Comparison of ENCODE assay signal across 8 mouse cellular contexts in the genomic region with DNA sequence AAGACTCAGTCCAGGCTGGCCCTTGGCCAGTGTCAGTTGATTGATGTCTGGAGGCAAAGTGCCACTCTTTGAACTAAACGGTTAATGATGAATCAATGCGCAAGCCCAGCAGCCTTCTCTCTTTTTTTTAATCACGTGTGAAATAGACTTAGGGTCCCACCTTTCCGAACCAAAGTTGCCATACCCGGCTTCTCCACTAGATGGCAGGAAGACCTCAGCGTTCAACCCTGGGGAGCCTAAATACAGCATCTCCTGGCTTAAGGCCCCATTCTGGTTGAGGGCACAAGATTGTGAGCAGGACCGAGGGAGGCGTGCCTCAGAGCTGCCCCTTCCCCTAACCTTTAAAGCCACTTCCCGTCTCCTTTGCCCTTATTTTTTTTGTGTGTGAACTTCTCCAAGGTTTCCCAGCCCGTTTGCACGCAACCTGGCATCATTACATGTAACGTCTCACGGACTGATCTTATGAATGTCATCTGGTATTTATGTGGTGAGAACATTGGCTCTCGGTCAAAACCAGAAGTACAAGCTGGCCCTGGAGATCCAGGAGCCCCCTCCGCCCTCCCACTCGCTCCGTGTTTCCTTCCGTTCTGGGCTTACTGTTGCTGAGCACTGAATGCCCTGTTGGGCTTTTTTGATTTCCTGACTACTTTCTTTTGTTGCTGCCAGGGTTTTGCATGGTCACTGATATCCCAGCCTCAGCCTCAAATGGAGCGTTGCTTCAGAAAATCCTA. TPM values are rescaled to one million over a fixed set of nuclear protein-coding genes. Genes with fewer than 3 reads are reported as not detected.
DNase-seq lines count a peak whose midpoint lies in the region; ATAC-seq lines count a peak whose summit lies in the region.

No protein-coding gene starts in this region.

- H3K9me3 ChIP-seq in embryonic facial prominence, embryonic 14.5 days (ENCODE audit: control insufficient read depth, low read length): no peaks in the 10 kb centered on the region
- H3K9me3 ChIP-seq in limb, embryonic 15.5 days: no peaks in the 10 kb centered on the region

- no peaks in the 10 kb centered on the region for H3K36me3 ChIP-seq in embryonic facial prominence, embryonic 14.5 days (ENCODE audit: control insufficient read depth, insufficient read depth, low read length)
- H3K36me3 ChIP-seq in limb, embryonic 15.5 days: no peaks in the 10 kb centered on the region

- H3K27ac ChIP-seq in embryonic facial prominence, embryonic 14.5 days (replicated peaks; ENCODE audit: low read depth, low read length): peak overlapping the region; percentile 59; the same call in 1 of the 2 replicates
- H3K27ac ChIP-seq in limb, embryonic 15.5 days: peak overlapping the region; percentile 65

- peak overlapping the region; percentile 20; the same call in 1 of the 2 replicates for H3K9ac ChIP-seq in embryonic facial prominence, embryonic 14.5 days (ENCODE audit: low read depth, low read length)
- 0 out of 2 replicates have a peak overlapping the region, but pooled peaks have one; percentile 7 for H3K9ac ChIP-seq in limb, embryonic 15.5 days

- ATAC-seq in embryonic facial prominence, embryonic 14.5 days (ENCODE audit: low read depth): peak; percentile 91
- ATAC-seq in limb, embryonic 15.5 days (ENCODE audit: insufficient number of reproducible peaks, low FRiP score, low TSS enrichment, low read depth): peak; percentile 59
- peak; percentile 64 for ATAC-seq in monocyte, adult 5-6 weeks (replicated peaks; ENCODE audit: insufficient number of reproducible peaks, low FRiP score, low TSS enrichment, poor library complexity, severe bottlenecking)

- no peaks in the 10 kb centered on the region; the same call in 1 of the 2 replicates for H3K4me1 ChIP-seq in embryonic facial prominence, embryonic 14.5 days (ENCODE audit: control insufficient read depth, insufficient read depth, low read length)
- peaks cover 16% of the 10 kb centered on the region for H3K4me1 ChIP-seq in limb, embryonic 15.5 days

- H3K4me3 ChIP-seq in embryonic facial prominence, embryonic 14.5 days (ENCODE audit: low read depth, low read length): peak overlapping the region; percentile 17
- peak overlapping the region; percentile 30 for H3K4me3 ChIP-seq in limb, embryonic 15.5 days

- 12% methylated on average over 19 of the region's 19 CpGs for WGBS in embryonic facial prominence, embryonic 14.5 days
- WGBS in limb, embryonic 15.5 days: 7% methylated on average over 19 of the region's 19 CpGs

- no peaks in the 10 kb centered on the region for H3K27me3 ChIP-seq in embryonic facial prominence, embryonic 14.5 days (replicated peaks; ENCODE audit: control insufficient read depth, insufficient read depth, low read length)
- no peaks in the 10 kb centered on the region for H3K27me3 ChIP-seq in limb, embryonic 15.5 days

- peak; percentile 92 for DNase-seq in 416B (ENCODE audit: low read depth)
- peak; percentile 33 to 54 for DNase-seq in adrenal gland, postnatal 4 days (ENCODE audit: low spot score in 2 of 2)
- DNase-seq in embryonic facial prominence, embryonic 14.5 days (ENCODE audit: low spot score): peak; percentile 91
- peak; percentile 35 to 69 for DNase-seq in heart, adult 9 months (ENCODE audit: low spot score in 2 of 2)
- DNase-seq in kidney, adult 9 months: peak; percentile 82
- peak; percentile 28 to 40 for DNase-seq in spleen, postnatal 36 days (ENCODE audit: low spot score in 2 of 2)

- peak overlapping the region; percentile 52 for H3K4me2 ChIP-seq in embryonic facial prominence, embryonic 14.5 days (ENCODE audit: low read depth, low read length)
- peak overlapping the region; percentile 63 for H3K4me2 ChIP-seq in limb, embryonic 15.5 days

RNA-seq across cellular contexts. Expression of a gene that starts 22.4 kb away (rescaled TPM):
- 1 to 10 TPM; 1.7 to 3.0 TPM for total RNA-seq in adrenal gland, postnatal 4 days (2021)
- 4.4 and 5.2 TPM in 2 replicates for polyA plus RNA-seq in embryonic facial prominence, embryonic 14.5 days (2014; fragmentation: Nextera tagmentation; extraction: Ambion mirVana)
- polyA plus RNA-seq in limb, embryonic 15.5 days (2015; fragmentation: Nextera tagmentation; extraction: Ambion mirVana): 10.0 and 11.8 TPM in 2 replicates
- total RNA-seq in monocyte, adult 5-6 weeks (2017): 0.67 to 1.6 TPM (median 0.85 TPM) in 3 replicates

RNA-seq across cellular contexts. Expression of a gene that starts 30.2 kb away (rescaled TPM):
- not detected for total RNA-seq in adrenal gland, postnatal 4 days (2021)
- polyA plus RNA-seq in embryonic facial prominence, embryonic 14.5 days (2014; fragmentation: Nextera tagmentation; extraction: Ambion mirVana): 0.21 TPM in 1 of 2 replicates, not detected in the other
- polyA plus RNA-seq in limb, embryonic 15.5 days (2015; fragmentation: Nextera tagmentation; extraction: Ambion mirVana): 0.17 TPM in 1 of 2 replicates, not detected in the other
- not detected in 3 replicates for total RNA-seq in monocyte, adult 5-6 weeks (2017)

Comparison
In these comparisons a context has a peak if more than half of its experiments do, and no peak if none do; other contexts are left out.
1. Peak in every context shown above with its lines: DNase-seq, ATAC-seq, H3K4me3 ChIP-seq and H3K27ac ChIP-seq.
2. DNase-seq: peak in every context shown above with its lines; median percentile 92 in 416B; 91 in embryonic facial prominence, embryonic 14.5 days; 82 in kidney, adult 9 months; 52 in heart, adult 9 months; 44 in adrenal gland, postnatal 4 days; 34 in spleen, postnatal 36 days.